Mouse (Mus musculus) megakaryocyte, embryonic 14.5 days (primary cell): Measurements from ENCODE around the gene Hist1h1d. TPM values are rescaled to one million over a fixed set of nuclear protein-coding genes. Genes with fewer than 3 reads are reported as not detected.
"Not testable (repeated sequence)": the region's sequence is repeated elsewhere in the genome, so short reads cannot be mapped to it uniquely, and the experiment has no call there.

ENCODE experiments used
- H3K27me3 ChIP-seq: replicated peaks from 2 replicates; pipeline ENCODE3; 2012; ENCODE audit warnings: inconsistent platforms
- H3K36me3 ChIP-seq: replicated peaks from 2 replicates; pipeline ENCODE3; 2012; ENCODE audit warnings: low read length, inconsistent platforms, mixed read lengths
- H3K4me1 ChIP-seq: 2 replicates; pipeline ENCODE4 v1.6.1; 2012; ENCODE audit warnings: inconsistent platforms
- H3K4me3 ChIP-seq: replicated peaks from 2 replicates; pipeline ENCODE3; 2012; ENCODE audit warnings: moderate library complexity, mild to moderate bottlenecking, inconsistent platforms
- H3K9me3 ChIP-seq: 2 replicates; pipeline ENCODE4 v1.6.1; 2012; ENCODE audit warnings: inconsistent platforms
- FLI1 ChIP-seq: IDR thresholded peaks from 2 replicates; pipeline ENCODE4 v1.6.1; 2012; ENCODE audit warnings: low read length, inconsistent platforms, mixed read lengths
- GATA1 ChIP-seq: IDR thresholded peaks from 3 replicates; pipeline ENCODE4 v1.6.1; 2012; ENCODE audit warnings: mixed read lengths, low read length, inconsistent platforms, borderline replicate concordance
- polyA plus RNA-seq: library from polyadenylated mRNA; stranded (reverse); fragments of >175 nt; gene quantifications from 2 replicates; pipeline ENCODE4 v1.2.3, GENCODE M21; 2012; ENCODE audit warnings: low replicate concordance; ENCODE audit not compliant: insufficient read depth

The Hist1h1d gene
- polyA plus RNA-seq, 1 experiment, result 2.1 TPM

GRCm38 (mm10) chr13:23562699-23563462, 9.8 kb downstream of the Hist1h1d start:
- Histone ChIP-seq H3K36me3 (no peaks in the 10 kb centered on the region), H3K27me3 (no peaks in the 10 kb centered on the region), H3K4me1 (peaks cover 27% of the 10 kb centered on the region; the same call in 1 of the 2 replicates), H3K4me3 (peak overlapping the region; percentile 91), H3K9me3 (no peaks in the 10 kb centered on the region)
- TF ChIP-seq FLI1 (no peak), GATA1 (no peak)

DNA sequence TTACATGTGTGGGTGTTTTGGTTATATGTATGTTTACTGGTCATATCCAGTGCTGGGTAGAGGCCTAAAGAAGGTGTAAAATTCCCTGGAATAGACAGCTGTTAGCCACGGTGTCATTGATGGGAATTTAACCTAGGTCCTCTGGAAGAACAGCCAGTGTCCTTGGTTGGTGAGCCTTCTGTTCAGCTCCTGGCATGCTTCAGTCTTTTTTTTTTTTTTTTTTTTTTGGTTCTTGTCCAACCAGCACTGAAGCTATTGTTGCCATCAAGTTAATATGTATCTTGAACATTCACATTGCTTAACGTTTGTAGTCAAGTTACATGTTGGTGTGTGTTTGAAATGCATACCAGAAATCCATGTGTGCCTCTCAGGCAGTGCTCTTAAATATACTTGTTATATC, 11.4 kb downstream of the Hist1h1d start:
- H3K36me3 ChIP-seq, result no peaks in the 10 kb centered on the region
- H3K4me1 ChIP-seq, result peaks cover 29% of the 10 kb centered on the region; the same call in 1 of the 2 replicates
- TF ChIP-seq GATA1, result no peak
- no peak for TF ChIP-seq FLI1
- H3K9me3 ChIP-seq, result no peaks in the 10 kb centered on the region
- no peak overlapping the region for H3K4me3 ChIP-seq
- no peaks in the 10 kb centered on the region for H3K27me3 ChIP-seq

DNA sequence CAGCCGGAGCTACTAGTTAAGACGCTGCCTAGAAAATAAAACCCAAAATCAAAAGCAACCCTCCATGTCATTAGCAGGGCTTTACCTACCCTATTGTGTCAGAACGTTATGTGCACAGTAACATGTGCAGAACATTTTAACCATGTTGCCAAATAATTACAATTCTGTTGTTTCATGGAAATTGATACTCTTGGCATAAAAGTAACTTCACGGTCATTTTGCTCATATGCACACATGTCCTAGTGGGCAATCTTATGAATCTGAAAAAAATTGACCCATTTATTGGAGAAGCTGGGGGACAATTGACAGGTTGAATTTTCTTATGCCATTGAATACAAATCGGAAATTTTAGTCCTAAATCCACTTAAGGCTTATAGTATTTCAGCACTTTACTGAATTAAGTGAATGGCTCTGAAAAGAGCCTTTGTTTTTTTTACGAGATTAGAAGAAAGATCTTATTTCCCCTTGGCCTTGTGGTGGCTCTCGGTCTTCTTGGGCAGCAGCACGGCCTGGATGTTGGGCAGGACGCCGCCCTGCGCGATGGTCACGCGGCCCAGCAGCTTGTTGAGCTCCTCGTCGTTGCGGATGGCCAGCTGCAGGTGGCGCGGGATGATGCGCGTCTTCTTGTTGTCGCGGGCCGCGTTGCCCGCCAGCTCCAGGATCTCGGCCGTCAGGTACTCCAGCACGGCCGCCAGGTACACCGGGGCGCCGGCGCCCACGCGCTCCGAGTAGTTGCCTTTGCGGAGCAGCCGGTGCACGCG, 17.4 kb downstream of the Hist1h1d start:
- not testable (repeated sequence) for H3K36me3 ChIP-seq, H3K9me3 ChIP-seq, H3K27me3 ChIP-seq
- H3K4me3 ChIP-seq, result peak overlapping the region; percentile 81
- peaks cover 24% of the 10 kb centered on the region; the same call in 1 of the 2 replicates for H3K4me1 ChIP-seq

- no peaks in the 10 kb centered on the region for H3K9me3 ChIP-seq
- TF ChIP-seq GATA1 (no peak), FLI1 (no peak)
- peaks cover 27% of the 10 kb centered on the region for H3K4me1 ChIP-seq
- H3K36me3 ChIP-seq, result no peaks in the 10 kb centered on the region
- H3K4me3 ChIP-seq, result peak within 1 kb of the TSS; percentile 90
- H3K27me3 ChIP-seq, result no peaks in the 10 kb centered on the region
Observed at GRCm38 (mm10) chr13:23571022-23571503, 18.0 kb downstream of the Hist1h1d start, which contains the start of the genes Hist1h2ae and Hist1h2bg. Hist1h2ae (minus strand) TSS chr13:23571220. Hist1h2bg (plus strand) TSS chr13:23571396.

- not testable (repeated sequence) for H3K36me3 ChIP-seq, H3K27me3 ChIP-seq, H3K9me3 ChIP-seq
- peaks cover 33% of the 10 kb centered on the region for H3K4me1 ChIP-seq
- peak overlapping the region; percentile 90 for H3K4me3 ChIP-seq
Observed at GRCm38 (mm10) chr13:23571504-23572217, 18.6 kb downstream of the Hist1h1d start.

DNA sequence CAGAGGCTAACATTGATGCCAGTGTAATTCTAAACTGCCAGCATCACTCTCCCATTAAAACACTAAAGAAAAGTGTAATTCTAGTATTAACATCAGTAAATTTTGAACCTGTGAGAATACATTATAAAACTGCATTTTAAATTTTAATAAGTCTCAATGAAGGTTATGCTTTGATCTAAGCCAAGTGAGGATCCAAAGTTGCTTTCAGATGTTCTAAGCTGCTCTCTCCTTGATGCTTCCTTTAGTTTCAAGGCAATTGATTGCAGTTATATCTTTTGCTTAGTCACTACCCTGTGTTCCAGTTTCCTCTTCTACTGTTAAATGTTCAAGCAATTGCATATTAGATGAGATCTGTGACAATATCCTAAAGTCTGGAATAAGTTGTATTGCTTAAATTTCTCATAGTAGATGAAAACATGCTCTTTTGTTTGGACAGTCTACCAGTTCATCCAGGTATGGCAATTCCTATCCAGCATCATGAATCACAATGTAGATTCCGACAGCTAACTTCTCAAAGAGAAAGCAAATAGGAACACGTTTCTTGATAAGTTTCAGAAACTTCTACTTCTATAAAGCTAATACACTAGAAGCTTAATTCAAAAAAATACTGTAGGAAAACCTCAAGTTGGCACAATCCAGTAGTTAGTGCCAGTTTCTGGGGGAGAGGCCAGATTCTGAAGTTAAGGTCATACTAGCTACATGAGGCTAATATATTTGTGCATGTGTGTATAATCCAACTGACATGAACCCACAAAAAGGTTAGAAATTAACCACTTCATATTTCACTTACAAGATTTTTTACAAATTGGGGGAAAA, 19.4 kb downstream of the Hist1h1d start:
- peak overlapping the region; percentile 90 for H3K4me3 ChIP-seq
- TF ChIP-seq GATA1, result no peak
- TF ChIP-seq FLI1, result no peak

DNA sequence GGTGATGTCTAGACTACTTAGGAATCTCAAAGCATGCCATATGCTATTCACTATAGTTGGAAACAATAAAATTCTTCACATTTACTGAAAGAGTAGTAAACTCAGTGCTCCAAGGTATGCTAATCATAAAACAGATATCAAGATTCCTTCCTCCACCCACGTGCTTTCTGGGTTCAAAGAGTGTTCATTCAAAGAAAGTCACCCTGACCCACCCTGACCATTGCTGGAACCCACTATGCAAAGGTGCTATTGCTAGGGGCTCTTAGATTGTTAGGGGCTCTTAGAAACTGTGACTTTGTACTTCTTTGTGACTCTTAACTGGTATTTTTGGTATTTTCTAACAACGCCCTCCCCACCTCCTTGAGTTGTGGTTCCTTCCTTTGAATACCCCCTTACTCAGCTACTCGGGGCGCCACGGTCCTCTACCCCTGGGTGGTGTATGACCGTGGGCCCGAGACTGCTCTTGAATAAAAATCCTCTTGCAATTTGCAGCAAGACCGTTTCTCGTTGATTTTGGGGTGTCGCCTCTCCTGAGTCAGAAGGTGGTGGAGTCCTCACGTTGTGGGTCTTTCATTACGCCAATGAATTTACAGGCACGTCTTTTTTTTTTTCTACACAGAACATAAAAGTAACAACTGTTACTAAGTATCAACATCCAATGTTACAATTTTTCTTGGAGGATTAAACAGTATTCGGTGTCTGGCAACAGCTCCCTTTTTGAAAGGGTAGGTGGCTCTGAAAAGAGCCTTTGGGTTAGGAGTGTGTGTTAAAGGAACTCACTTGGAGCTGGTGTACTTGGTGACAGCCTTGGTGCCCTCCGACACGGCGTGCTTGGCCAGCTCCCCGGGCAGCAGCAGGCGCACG, 20.2 kb downstream of the Hist1h1d start:
- H3K36me3 ChIP-seq, H3K9me3 ChIP-seq, H3K27me3 ChIP-seq: not testable (repeated sequence)
- H3K4me3 ChIP-seq, result peak overlapping the region; percentile 90
- peaks cover 38% of the 10 kb centered on the region for H3K4me1 ChIP-seq

More for the DNA sequence above, 19.4 kb downstream of the Hist1h1d start:
- Histone ChIP-seq H3K4me1 (peaks cover 39% of the 10 kb centered on the region), H3K27me3 (no peaks in the 10 kb centered on the region), H3K9me3 (no peaks in the 10 kb centered on the region), H3K36me3 (no peaks in the 10 kb centered on the region)

GRCm38 (mm10) chr13:23573898-23574524, 20.9 kb downstream of the Hist1h1d start, which contains the start of the genes Hist1h2bf and Hist1h2ad:
Hist1h2bf (minus strand) TSS chr13:23574196.
Hist1h2ad (plus strand) TSS chr13:23574381.
- Histone ChIP-seq H3K4me1 (peaks cover 38% of the 10 kb centered on the region), H3K4me3 (peak within 1 kb of the TSS; percentile 90)
- H3K36me3 ChIP-seq, H3K9me3 ChIP-seq, H3K27me3 ChIP-seq: not testable (repeated sequence)

DNA sequence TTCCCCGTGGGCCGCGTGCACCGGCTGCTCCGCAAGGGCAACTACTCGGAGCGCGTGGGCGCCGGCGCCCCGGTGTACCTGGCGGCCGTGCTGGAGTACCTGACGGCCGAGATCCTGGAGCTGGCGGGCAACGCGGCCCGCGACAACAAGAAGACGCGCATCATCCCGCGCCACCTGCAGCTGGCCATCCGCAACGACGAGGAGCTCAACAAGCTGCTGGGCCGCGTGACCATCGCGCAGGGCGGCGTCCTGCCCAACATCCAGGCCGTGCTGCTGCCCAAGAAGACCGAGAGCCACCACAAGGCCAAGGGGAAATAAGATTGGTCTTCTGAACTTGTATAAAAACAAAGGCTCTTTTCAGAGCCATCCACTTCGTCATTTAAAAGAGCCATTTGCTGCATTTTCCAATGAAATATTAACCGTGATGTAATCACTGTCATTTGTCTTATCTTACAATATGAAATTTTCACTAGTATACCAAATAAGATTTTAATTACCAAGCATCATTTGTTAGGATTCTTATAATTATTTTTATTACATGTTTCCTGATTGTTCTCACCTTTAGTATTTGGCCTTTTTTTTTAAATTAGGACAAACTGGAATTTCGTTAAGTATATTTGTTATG, 21.6 kb downstream of the Hist1h1d start:
- not testable (repeated sequence) for H3K9me3 ChIP-seq, H3K27me3 ChIP-seq, H3K36me3 ChIP-seq
- Histone ChIP-seq H3K4me3 (peak overlapping the region; percentile 81), H3K4me1 (peaks cover 35% of the 10 kb centered on the region)
